Mouse (Mus musculus) CH12.LX (cell line): ENCODE measurements around the gene Unc13c. TPM values are rescaled to one million over a fixed set of nuclear protein-coding genes. Genes with fewer than 3 reads are reported as not detected.
A peak's percentile ranks its signal among the peaks of the same experiment; 100 is the strongest.

Experiments used
- DNase-seq: peaks from one replicate; pipeline ENCODE4 v3.0.0-alpha.2; 2013; ENCODE audit errors: extremely low read depth
- H3K27ac ChIP-seq: 2 replicates; pipeline ENCODE4 v1.5.1; 2012; ENCODE audit warnings: low read depth, mild to moderate bottlenecking, control low read depth, moderate library complexity; ENCODE audit not compliant: insufficient read depth
- H3K27me3 ChIP-seq: replicated peaks from 2 replicates; pipeline ENCODE3; 2012; ENCODE audit warnings: inconsistent platforms
- H3K36me3 ChIP-seq, 2 experiments: replicated peaks in 1 of 2; 2 replicates each; pipeline versions ENCODE3 to v1.6.1; 2012; ENCODE audit warnings: inconsistent platforms in 1 of 2, low read length in 1 of 2, mild to moderate bottlenecking in 1 of 2, mixed read lengths in 1 of 2, moderate library complexity in 1 of 2; ENCODE audit not compliant: control insufficient read depth in 1 of 2, insufficient read depth in 1 of 2
- H3K4me1 ChIP-seq, 2 experiments: 2 replicates each; pipeline ENCODE4 v1.6.1; 2012; ENCODE audit warnings: inconsistent platforms in 1 of 2, moderate library complexity in 1 of 2; ENCODE audit not compliant: insufficient read depth in 2 of 2, control insufficient read depth in 1 of 2
- H3K4me2 ChIP-seq: 2 replicates; pipeline ENCODE4 v1.6.1; 2012; ENCODE audit warnings: low read depth, mild to moderate bottlenecking, control low read depth; ENCODE audit not compliant: poor library complexity, insufficient read depth, severe bottlenecking
- H3K4me3 ChIP-seq, 3 experiments: fragments of 150-350 bp in 1 of 3; sonication (generic) in 1 of 3; replicated peaks in 1 of 3; 2 replicates each; pipeline versions ENCODE3 to v1.5.1; 2011 to 2012; ENCODE audit warnings: low read depth in 2 of 3, low read length in 2 of 3, mild to moderate bottlenecking in 2 of 3, moderate library complexity in 2 of 3, control low read depth in 1 of 3, improper control_type of control experiment in 1 of 3, inconsistent platforms in 1 of 3, mixed read lengths in 1 of 3; ENCODE audit not compliant: poor library complexity in 1 of 3
- H3K79me2 ChIP-seq: replicated peaks from 2 replicates; pipeline ENCODE4 v1.6.1; 2012; ENCODE audit warnings: mild to moderate bottlenecking, moderate library complexity; ENCODE audit not compliant: control insufficient read depth, poor library complexity, insufficient read depth, severe bottlenecking; ENCODE audit errors: extremely low read depth
- H3K9ac ChIP-seq: 2 replicates; pipeline ENCODE4 v1.6.1; 2012; ENCODE audit warnings: low read depth, mild to moderate bottlenecking, control low read depth, moderate library complexity; ENCODE audit not compliant: insufficient read depth
- H3K9me3 ChIP-seq: replicated peaks from 2 replicates; pipeline ENCODE3; 2012; ENCODE audit warnings: low read length, inconsistent platforms, mixed read lengths
- CHD1 ChIP-seq: IDR thresholded peaks from 2 replicates; pipeline ENCODE4 v1.6.1; 2012; ENCODE audit warnings: low read depth, low read length, improper control_type of control experiment, inconsistent platforms
- CHD2 ChIP-seq: IDR thresholded peaks from 2 replicates; pipeline ENCODE4 v1.6.1; 2011; ENCODE audit warnings: low read length, improper control_type of control experiment
- E2F4 ChIP-seq: IDR thresholded peaks from 2 replicates; pipeline ENCODE4 v1.6.1; 2011; ENCODE audit warnings: low read depth, low read length, improper control_type of control experiment; ENCODE audit not compliant: insufficient replicate concordance
- ETS1 ChIP-seq: conservative IDR thresholded peaks from 2 replicates; pipeline ENCODE4 v1.6.1; 2012; ENCODE audit warnings: low read depth, mild to moderate bottlenecking, inconsistent platforms, low read length, improper control_type of control experiment, moderate library complexity
- IRF4 ChIP-seq: IDR thresholded peaks from 2 replicates; pipeline ENCODE4 v1.6.1; 2014; ENCODE audit warnings: low read depth, mild to moderate bottlenecking, inconsistent platforms, low read length, improper control_type of control experiment
- JUN ChIP-seq: IDR thresholded peaks from 2 replicates; pipeline ENCODE4 v1.6.1; 2011; ENCODE audit warnings: low read depth, mild to moderate bottlenecking, low read length, improper control_type of control experiment, moderate library complexity; ENCODE audit not compliant: insufficient read depth
- JUND ChIP-seq: conservative IDR thresholded peaks from 2 replicates; pipeline ENCODE4 v1.6.1; 2011; ENCODE audit warnings: low read depth, low read length, improper control_type of control experiment
- KAT2A ChIP-seq: IDR thresholded peaks from 2 replicates; pipeline ENCODE4 v1.6.1; 2012; ENCODE audit warnings: low read length, improper control_type of control experiment, inconsistent platforms; ENCODE audit not compliant: insufficient replicate concordance
- MAX ChIP-seq: IDR thresholded peaks from 2 replicates; pipeline ENCODE4 v1.6.1; 2011; ENCODE audit warnings: low read length, improper control_type of control experiment
- MEF2A ChIP-seq: IDR thresholded peaks from 2 replicates; pipeline ENCODE4 v1.6.1; 2014; ENCODE audit warnings: low read depth, mild to moderate bottlenecking, inconsistent platforms, low read length, improper control_type of control experiment, borderline replicate concordance
- NRF1 ChIP-seq: IDR thresholded peaks from 2 replicates; pipeline ENCODE4 v1.6.1; 2014; ENCODE audit warnings: low read depth, mild to moderate bottlenecking, inconsistent platforms, low read length, improper control_type of control experiment, moderate library complexity
- PAX5 ChIP-seq: IDR thresholded peaks from 2 replicates; pipeline ENCODE4 v1.6.1; 2012; ENCODE audit warnings: low read length, inconsistent platforms, mixed read lengths
- POLR2A ChIP-seq: IDR thresholded peaks from 2 replicates; pipeline ENCODE4 v1.6.1; 2011; ENCODE audit warnings: low read depth, mild to moderate bottlenecking, improper control_type of control experiment, low read length
- POLR2AphosphoS2 ChIP-seq: IDR thresholded peaks from 2 replicates; pipeline ENCODE4 v1.6.1; 2011; ENCODE audit warnings: low read depth, low read length, improper control_type of control experiment
- RAD21 ChIP-seq: IDR thresholded peaks from 2 replicates; pipeline ENCODE4 v1.6.1; 2011; ENCODE audit warnings: low read depth, mild to moderate bottlenecking, low read length, improper control_type of control experiment, moderate library complexity
- RCOR1 ChIP-seq: conservative IDR thresholded peaks from 2 replicates; pipeline ENCODE4 v1.6.1; 2012; ENCODE audit warnings: low read depth, mild to moderate bottlenecking, inconsistent platforms, low read length, improper control_type of control experiment
- SIN3A ChIP-seq: IDR thresholded peaks from 2 replicates; pipeline ENCODE4 v1.6.1; 2012; ENCODE audit warnings: low read length, improper control_type of control experiment, inconsistent platforms
- SMC3 ChIP-seq: IDR thresholded peaks from 2 replicates; pipeline ENCODE4 v1.6.1; 2011; ENCODE audit warnings: low read depth, low read length, improper control_type of control experiment
- TBP ChIP-seq: conservative IDR thresholded peaks from 2 replicates; pipeline ENCODE4 v1.6.1; 2011; ENCODE audit warnings: low read depth, low read length, improper control_type of control experiment
- TCF12 ChIP-seq: IDR thresholded peaks from 2 replicates; pipeline ENCODE4 v1.6.1; 2014; ENCODE audit warnings: low read depth, mild to moderate bottlenecking, inconsistent platforms, low read length, improper control_type of control experiment
- UBTF ChIP-seq: IDR thresholded peaks from 2 replicates; pipeline ENCODE4 v1.6.1; 2012; ENCODE audit warnings: low read depth, mild to moderate bottlenecking, inconsistent platforms, low read length, improper control_type of control experiment, moderate library complexity
- USF2 ChIP-seq: conservative IDR thresholded peaks from 2 replicates; pipeline ENCODE4 v1.6.1; 2011; ENCODE audit warnings: low read depth, low read length, improper control_type of control experiment
- ZKSCAN1 ChIP-seq: IDR thresholded peaks from 2 replicates; pipeline ENCODE4 v1.6.1; 2012; ENCODE audit warnings: low read depth, inconsistent platforms, low read length, improper control_type of control experiment, borderline replicate concordance
- ZMIZ1 ChIP-seq: IDR thresholded peaks from 2 replicates; pipeline ENCODE4 v1.6.1; 2012; ENCODE audit warnings: low read depth, mild to moderate bottlenecking, inconsistent platforms, low read length, improper control_type of control experiment
- ZNF384 ChIP-seq: IDR thresholded peaks from 2 replicates; pipeline ENCODE4 v1.6.1; 2012; ENCODE audit warnings: low read depth, low read length, improper control_type of control experiment, inconsistent platforms
- dilution Hi-C: fragments of 300-500 bp; cut with MboI; formaldehyde crosslinking; loops from 2 replicates; pipeline ENCODE4 v1.14.3; 2020; ENCODE audit warnings: low sequenced_read_pairs; ENCODE audit not compliant: extremely low pct_unique_long_range_greater_than_20kb, extremely low pct_ligation_motif_present
- in situ Hi-C: fragments of 300-500 bp; cut with MboI; formaldehyde crosslinking; loops from 3 replicates; pipeline ENCODE4 v1.14.3; 2019; ENCODE audit warnings: low sequenced_read_pairs, low pct_ligation_motif_present, low pct_unique_long_range_greater_than_20kb, mixed read lengths
- polyA plus RNA-seq: library from polyadenylated mRNA; unstranded; fragments of >175 nt; gene quantifications from 2 replicates; pipeline ENCODE4 v1.2.1, GENCODE M21; 2012; ENCODE audit warnings: low read depth; ENCODE audit not compliant: insufficient read length
- total RNA-seq, 2 experiments: library from RNA; depleted of rRNA; stranded (reverse); fragments of 300-350 nt in 1 of 2; fragments of >200 nt in 1 of 2; gene quantifications; 2 replicates each; pipeline ENCODE4 v1.2.3; 2012 to 2014

Unc13c gene
- total and polyA plus RNA-seq, 3 experiments = not detected

- Histone ChIP-seq H3K27ac (no peak overlapping the region), H3K27me3 (no peaks in the 10 kb centered on the region), H3K4me1 (no peaks in the 10 kb centered on the region), H3K9me3 (no peaks in the 10 kb centered on the region), H3K79me2 (no peaks in the 10 kb centered on the region), H3K36me3 (no peaks in the 10 kb centered on the region), H3K4me2 (no peak overlapping the region), H3K9ac (no peak overlapping the region), H3K4me3 (no peak overlapping the region)
- in situ Hi-C loops (no loop called here), dilution Hi-C loops (no loop called here)
- no peak for DNase-seq
- TF ChIP-seq ZKSCAN1 (no peak), CHD2 (no peak), SMC3 (no peak), MEF2A (no peak), TCF12 (no peak), POLR2AphosphoS2 (no peak), ZNF384 (no peak), CHD1 (no peak), PAX5 (no peak), USF2 (no peak), TBP (no peak), E2F4 (no peak)
Measured at GRCm38 (mm10) chr9:73753480-73753879, 215.3 kb downstream of the Unc13c start.

- in situ Hi-C loops = no loop called here
- H3K4me2 ChIP-seq = no peak overlapping the region
Measured at GRCm38 (mm10) chr9:73751344-73751743, 217.4 kb downstream of the Unc13c start.

GRCm38 (mm10) chr9:73734446-73734845 is 234.3 kb downstream of the Unc13c start:
- H3K9me3 ChIP-seq = no peaks in the 10 kb centered on the region

More at GRCm38 (mm10) chr9:73751344-73751743, 217.4 kb downstream of the Unc13c start:
- Histone ChIP-seq H3K9me3 (no peaks in the 10 kb centered on the region), H3K27ac (no peak overlapping the region), H3K36me3 (no peaks in the 10 kb centered on the region)
- TF ChIP-seq MEF2A = no peak
- TF ChIP-seq RCOR1 = no peak
- no peak for TF ChIP-seq RAD21
- no peak for TF ChIP-seq POLR2AphosphoS2
- TF ChIP-seq KAT2A = no peak
- TF ChIP-seq E2F4 = no peak
- TF ChIP-seq ZMIZ1 = no peak
- TF ChIP-seq JUN = no peak
- TF ChIP-seq, all 38 proteins: peak for 0
- H3K4me3 ChIP-seq = no peak overlapping the region
- no peaks in the 10 kb centered on the region for H3K79me2 ChIP-seq
- dilution Hi-C loops = no loop called here
- H3K4me1 ChIP-seq = no peaks in the 10 kb centered on the region
- H3K27me3 ChIP-seq = no peaks in the 10 kb centered on the region
- H3K9ac ChIP-seq = no peak overlapping the region
- DNase-seq = no peak

More at GRCm38 (mm10) chr9:73734446-73734845, 234.3 kb downstream of the Unc13c start:
- DNase-seq = no peak
- no peak overlapping the region for H3K9ac ChIP-seq
- dilution Hi-C loops = no loop called here
- H3K27me3 ChIP-seq = no peaks in the 10 kb centered on the region
- H3K27ac ChIP-seq = no peak overlapping the region
- no peak for TF ChIP-seq NRF1
- no peak for TF ChIP-seq SMC3
- no peak for TF ChIP-seq ETS1
- no peak for TF ChIP-seq TCF12
- TF ChIP-seq ZMIZ1 = no peak
- TF ChIP-seq RAD21 = no peak
- no peak for TF ChIP-seq ZKSCAN1
- no peak for TF ChIP-seq RCOR1
- no peak for TF ChIP-seq MAX
- TF ChIP-seq POLR2A = no peak
- TF ChIP-seq UBTF = no peak
- no peak for TF ChIP-seq JUND
- no peak for TF ChIP-seq POLR2AphosphoS2
- no peak for TF ChIP-seq TBP
- TF ChIP-seq IRF4 = no peak
- TF ChIP-seq SIN3A = no peak
- TF ChIP-seq, all 38 proteins: peak for 0
- Histone ChIP-seq H3K4me2 (peak overlapping the region; percentile 36; the same call in 1 of the 2 replicates), H3K36me3 (no peaks in the 10 kb centered on the region), H3K4me1 (no peaks in the 10 kb centered on the region), H3K79me2 (no peaks in the 10 kb centered on the region), H3K4me3 (no peak overlapping the region)
- in situ Hi-C loops = no loop called here
